Mouse (Mus musculus) lung, adult 2 months (tissue): ENCODE measurements around the gene Zbtb8b. TPM values are rescaled to one million over a fixed set of nuclear protein-coding genes. Genes with fewer than 3 reads are reported as not detected.
"Not testable (repeated sequence)": the region's sequence is repeated elsewhere in the genome, so short reads cannot be mapped to it uniquely, and the experiment has no call there.

Experiments used
- DNase-seq: peaks from one replicate; pipeline ENCODE4 v3.0.0; 2022
- H3K4me1 ChIP-seq: fragments of 200-500 bp; 2 replicates; pipeline ENCODE4 v1.6.1; 2011; ENCODE audit warnings: low read length; ENCODE audit not compliant: control insufficient read depth, insufficient read depth
- H3K4me3 ChIP-seq: fragments of 200-500 bp; replicated peaks from 2 replicates; pipeline ENCODE3; 2011; ENCODE audit warnings: low read depth, mild to moderate bottlenecking, control low read depth, low read length; ENCODE audit errors: extremely low read depth
- CTCF ChIP-seq: fragments of 200-500 bp; IDR thresholded peaks from 2 replicates; pipeline ENCODE4 v1.5.1; 2011; ENCODE audit warnings: mild to moderate bottlenecking, low read length, control low read depth; ENCODE audit not compliant: insufficient read depth
- POLR2A ChIP-seq: fragments of 200-500 bp; IDR thresholded peaks from 2 replicates; pipeline ENCODE4 v1.6.1; 2011; ENCODE audit warnings: low read depth, mild to moderate bottlenecking, control low read depth, low read length, borderline replicate concordance; ENCODE audit errors: extremely low read depth
- WGBS: fragments of 180-500 bp; shearing (Covaris S2); methylation state at CpG from one replicate; pipeline ENCODE4 v1.1.7; 2018; 5-methylcytosine and 5-hydroxymethylcytosine counted together
- polyA plus RNA-seq: library from polyadenylated mRNA; depleted of rRNA; stranded (reverse); fragments of >200 nt; gene quantifications from 2 replicates; pipeline ENCODE4 v1.2.3, GENCODE M21; 2012

The Zbtb8b gene
- polyA plus RNA-seq, 1 experiment, result 0.14 TPM

DNA sequence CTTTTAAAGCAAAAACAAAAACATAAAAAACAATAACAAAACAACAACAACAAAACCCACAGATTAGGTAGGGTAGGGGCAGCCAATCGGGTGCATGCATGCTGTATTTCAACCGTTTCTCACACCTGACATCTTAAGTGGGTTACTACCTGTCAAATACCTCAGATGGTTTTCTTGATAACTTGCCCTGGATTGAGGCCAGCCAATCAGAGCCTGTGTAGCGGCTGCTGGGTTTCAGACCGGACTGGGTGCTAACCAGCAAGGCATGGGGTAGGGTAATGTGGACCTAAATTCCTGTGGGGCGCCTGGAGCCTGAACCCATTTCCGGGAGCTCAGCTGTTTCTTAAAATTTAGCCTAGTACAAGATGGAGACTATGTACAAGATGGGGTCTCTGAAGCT, 492 bp upstream of the Zbtb8b start:
- WGBS, result 31% methylated on average over 6 of the region's 6 CpGs
- peaks cover 2% of the 10 kb centered on the region; the same call in 1 of the 2 replicates for H3K4me1 ChIP-seq
- DNase-seq, result no peak
- no peak overlapping the region for H3K4me3 ChIP-seq
- TF ChIP-seq POLR2A (no peak), CTCF (no peak)

DNA sequence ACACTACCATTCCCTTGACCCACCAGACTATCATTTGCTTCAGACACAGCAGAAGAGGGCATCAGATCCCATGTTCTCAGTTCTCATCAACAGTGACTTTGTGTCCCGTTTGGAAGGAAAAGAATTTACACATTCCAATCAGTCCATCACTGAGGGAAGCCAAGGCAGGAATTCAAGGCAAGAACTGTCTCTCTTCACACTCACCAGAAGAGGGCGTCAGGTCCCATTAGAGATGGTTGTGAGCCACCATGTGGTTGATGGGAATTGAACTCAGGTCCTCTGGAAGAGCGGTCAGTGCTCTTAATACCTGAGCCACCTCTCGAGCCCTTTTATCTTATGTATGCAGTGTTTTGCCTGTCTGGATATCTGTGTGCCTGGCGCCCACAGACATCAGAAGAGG, 22.3 kb downstream of the Zbtb8b start:
- DNase-seq, result no peak
- TF ChIP-seq CTCF (no peak), POLR2A (no peak)
- Histone ChIP-seq H3K4me1 (no peaks in the 10 kb centered on the region), H3K4me3 (no peak overlapping the region)
- WGBS, result 72% methylated on average over 5 of the region's 5 CpGs

GRCm38 (mm10) chr4:129416478-129416877, 24.2 kb downstream of the Zbtb8b start:
- Histone ChIP-seq H3K4me3 (no peak overlapping the region), H3K4me1 (no peaks in the 10 kb centered on the region)
- no peak for TF ChIP-seq POLR2A
- no peak for TF ChIP-seq CTCF
- WGBS, result 47% methylated on average over 5 of the region's 5 CpGs
- no peak for DNase-seq

GRCm38 (mm10) chr4:129415892-129416291, 24.8 kb downstream of the Zbtb8b start:
- Histone ChIP-seq H3K4me3 (no peak overlapping the region), H3K4me1 (no peaks in the 10 kb centered on the region)
- no peak for DNase-seq
- no peak for TF ChIP-seq CTCF
- TF ChIP-seq POLR2A, result no peak
- WGBS, result 94% methylated on average over 5 of the region's 5 CpGs

DNA sequence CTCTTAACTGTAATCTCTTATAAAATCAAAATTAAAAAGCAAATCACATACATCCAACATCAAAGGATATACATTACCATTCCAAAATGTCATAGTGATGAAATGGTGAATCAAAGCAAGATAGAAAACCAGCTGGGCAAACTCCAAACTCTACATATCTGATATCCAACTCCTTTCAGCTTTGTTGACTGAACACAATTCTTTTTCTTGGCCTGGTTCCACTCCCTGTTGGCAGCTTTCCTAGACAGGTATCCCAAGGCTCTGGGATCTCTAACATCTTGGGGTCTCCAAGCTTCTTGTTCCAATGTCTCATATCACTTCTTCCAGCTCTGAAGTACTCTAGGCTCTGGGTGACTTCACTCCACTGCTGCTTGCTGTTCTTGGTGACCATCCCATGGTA, 29.7 kb downstream of the Zbtb8b start:
- TF ChIP-seq POLR2A (no peak), CTCF (no peak)
- H3K4me3 ChIP-seq, result no peak overlapping the region
- no peak for DNase-seq
- 0 out of 2 replicates have a peak, but pooled peaks cover 4% of the 10 kb centered on the region for H3K4me1 ChIP-seq

- 81% methylated on average over 3 of the region's 3 CpGs for WGBS
- not testable (repeated sequence) for H3K4me1 ChIP-seq, H3K4me3 ChIP-seq, DNase-seq
Measured at GRCm38 (mm10) chr4:129410532-129410931, 30.1 kb downstream of the Zbtb8b start.

DNA sequence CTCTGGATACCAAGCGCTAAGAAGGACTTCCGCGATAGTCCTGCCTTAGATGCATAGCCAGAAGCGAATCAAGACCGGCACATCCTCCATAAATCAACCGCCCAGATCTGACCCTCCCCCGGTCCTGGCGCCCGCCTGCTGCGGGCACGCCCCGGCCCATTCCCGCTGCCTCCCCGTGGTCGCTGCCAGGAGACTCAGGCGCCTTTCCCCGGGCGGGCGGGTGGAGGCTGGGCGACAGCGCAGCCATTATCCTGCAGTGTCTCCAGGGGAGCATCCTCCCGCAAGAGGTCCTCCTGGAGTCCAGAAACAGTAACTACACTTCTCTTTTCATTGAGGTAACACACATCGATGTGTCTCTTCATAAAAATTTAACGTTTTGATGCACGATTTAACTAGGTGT, 34.2 kb downstream of the Zbtb8b start:
- DNase-seq, result peak; percentile 46
- 3% methylated on average over 25 of the region's 25 CpGs for WGBS
- peak overlapping the region; percentile 6 for H3K4me3 ChIP-seq
- TF ChIP-seq CTCF (peak; percentile 66), POLR2A (no peak)
- 0 out of 2 replicates have a peak, but pooled peaks cover 5% of the 10 kb centered on the region for H3K4me1 ChIP-seq

DNA sequence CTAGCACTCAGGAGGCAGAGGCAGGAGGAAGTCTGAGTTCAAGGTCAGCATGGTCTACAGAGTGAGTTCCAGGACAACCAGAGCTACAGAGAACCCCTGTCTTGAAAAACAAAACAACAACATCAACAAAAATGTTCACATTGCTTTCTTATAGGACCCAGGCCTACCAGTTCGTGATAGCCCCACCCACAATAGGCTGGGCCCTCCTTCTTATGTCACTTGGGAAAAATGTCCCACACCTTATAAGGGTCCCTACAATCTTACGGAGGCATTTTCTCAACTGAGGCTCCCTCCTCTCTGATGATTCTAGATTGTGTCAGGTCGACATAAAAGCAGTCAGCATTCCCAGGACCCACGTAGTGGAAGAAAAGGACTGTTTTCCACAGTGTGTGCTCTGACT, 40.8 kb downstream of the Zbtb8b start:
- no peak for DNase-seq
- no peak for TF ChIP-seq CTCF
- TF ChIP-seq POLR2A, result no peak
- no peak overlapping the region for H3K4me3 ChIP-seq
- 75% methylated on average over 4 of the region's 4 CpGs for WGBS
- H3K4me1 ChIP-seq, result no peaks in the 10 kb centered on the region

DNA sequence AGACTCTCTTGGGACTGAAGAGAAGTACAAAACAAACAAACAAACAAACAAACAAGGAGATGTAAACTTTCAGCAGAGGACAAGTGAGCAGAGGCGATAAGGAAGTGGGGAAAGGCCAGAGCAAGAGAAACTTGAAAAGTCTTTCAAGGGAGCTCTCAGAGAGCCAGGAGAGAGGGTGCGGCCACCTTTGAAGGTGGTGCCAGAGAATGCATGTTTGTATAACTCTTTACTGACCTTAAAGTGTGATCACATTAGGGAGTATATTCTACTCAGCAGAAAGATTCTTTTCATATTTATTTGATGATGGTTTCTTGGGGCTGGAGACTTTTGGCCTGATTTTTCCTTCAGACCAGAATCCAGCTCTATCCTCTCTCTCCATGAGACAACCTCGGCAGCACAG, 43.7 kb downstream of the Zbtb8b start:
- no peak overlapping the region for H3K4me3 ChIP-seq
- peak; percentile 43 for DNase-seq
- no peaks in the 10 kb centered on the region for H3K4me1 ChIP-seq
- WGBS, result 48% methylated on average over 3 of the region's 3 CpGs
- TF ChIP-seq CTCF, result no peak
- TF ChIP-seq POLR2A, result no peak

- Histone ChIP-seq H3K4me3 (no peak overlapping the region), H3K4me1 (no peaks in the 10 kb centered on the region)
- WGBS, result 40% methylated on average over 12 of the region's 12 CpGs
- no peak for DNase-seq
- no peak for TF ChIP-seq POLR2A
- TF ChIP-seq CTCF, result no peak
Measured at GRCm38 (mm10) chr4:129394089-129394870, 46.4 kb downstream of the Zbtb8b start.
